Mouse (Mus musculus) spleen, adult 2 months (tissue): ENCODE measurements around the gene Myh6. TPM values are rescaled to one million over a fixed set of nuclear protein-coding genes. Genes with fewer than 3 reads are reported as not detected.
"Not testable (repeated sequence)": the region's sequence is repeated elsewhere in the genome, so short reads cannot be mapped to it uniquely, and the experiment has no call there.

Experiments used
- DNase-seq, 2 experiments: peaks; one replicate each; pipeline versions ENCODE4 v3.0.0 to v3.0.0-alpha.2; 2012 to 2021; ENCODE audit warnings: low spot score in 2 of 2, low read depth in 1 of 2
- H3K27ac ChIP-seq: fragments of 200-500 bp; 2 replicates; pipeline ENCODE4 v1.5.1; 2012; ENCODE audit warnings: low read length, inconsistent platforms; ENCODE audit not compliant: insufficient read depth
- H3K27me3 ChIP-seq: fragments of 200-500 bp; 2 replicates; pipeline ENCODE4 v1.6.1; 2012; ENCODE audit warnings: mild to moderate bottlenecking, moderate library complexity, low read length, inconsistent platforms; ENCODE audit not compliant: control insufficient read depth, insufficient read depth
- H3K36me3 ChIP-seq: fragments of 200-500 bp; 2 replicates; pipeline ENCODE4 v1.6.1; 2012; ENCODE audit warnings: mild to moderate bottlenecking, low read length, inconsistent platforms; ENCODE audit not compliant: control insufficient read depth, insufficient read depth
- H3K4me1 ChIP-seq: fragments of 200-500 bp; 2 replicates; pipeline ENCODE4 v1.6.1; 2011; ENCODE audit warnings: inconsistent platforms; ENCODE audit not compliant: control insufficient read depth, insufficient read depth, insufficient read length
- H3K4me3 ChIP-seq: fragments of 200-500 bp; 2 replicates; pipeline ENCODE4 v1.5.1; 2011; ENCODE audit warnings: mild to moderate bottlenecking, inconsistent platforms; ENCODE audit not compliant: insufficient read depth, insufficient read length; ENCODE audit errors: extremely low read depth
- CTCF ChIP-seq: fragments of 200-500 bp; IDR thresholded peaks from 2 replicates; pipeline ENCODE4 v1.5.1; 2011; ENCODE audit warnings: mild to moderate bottlenecking, inconsistent platforms; ENCODE audit not compliant: insufficient read depth, insufficient read length, insufficient replicate concordance; ENCODE audit errors: extremely low read depth
- POLR2A ChIP-seq: fragments of 200-500 bp; IDR thresholded peaks from 2 replicates; pipeline ENCODE4 v1.6.1; 2011; ENCODE audit warnings: low read depth, low read length, inconsistent platforms
- WGBS: fragments of 180-500 bp; shearing (Covaris S2); methylation state at CpG from one replicate; pipeline ENCODE4 v1.1.7; 2018; 5-methylcytosine and 5-hydroxymethylcytosine counted together
- polyA plus RNA-seq: library from polyadenylated mRNA; depleted of rRNA; stranded (reverse); fragments of >200 nt; gene quantifications from 2 replicates; pipeline ENCODE4 v1.2.3, GENCODE M21; 2012

Gene Myh6
- polyA plus RNA-seq, 1 experiment: 0.61 TPM

DNA sequence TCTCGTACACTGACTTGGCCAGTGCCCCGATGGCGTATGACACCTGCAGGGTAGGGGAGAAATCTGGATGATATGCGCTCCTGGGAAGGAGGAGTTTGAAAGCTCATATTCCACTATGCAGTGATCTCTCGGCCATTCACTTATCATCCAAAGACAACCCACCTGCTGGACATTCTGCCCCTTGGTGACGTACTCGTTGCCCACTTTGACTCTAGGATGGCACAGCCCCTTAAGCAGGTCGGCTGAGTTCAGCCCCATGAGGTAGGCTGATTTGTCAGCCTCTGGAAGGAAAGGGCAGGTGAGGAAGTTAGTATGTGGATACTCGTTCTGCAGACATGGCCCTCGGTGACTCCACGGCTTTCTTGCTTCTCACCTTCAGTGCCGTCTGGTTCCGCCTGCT, 22.2 kb upstream of the Myh6 start:
- H3K27me3 ChIP-seq: no peaks in the 10 kb centered on the region; the same call in 1 of the 2 replicates
- no peak for DNase-seq
- H3K27ac ChIP-seq: no peak overlapping the region
- H3K4me3 ChIP-seq: no peak overlapping the region
- H3K4me1 ChIP-seq: no peaks in the 10 kb centered on the region
- TF ChIP-seq CTCF (no peak), POLR2A (no peak)
- no peaks in the 10 kb centered on the region for H3K36me3 ChIP-seq
- 84% methylated on average over 13 of the region's 13 CpGs for WGBS

DNA sequence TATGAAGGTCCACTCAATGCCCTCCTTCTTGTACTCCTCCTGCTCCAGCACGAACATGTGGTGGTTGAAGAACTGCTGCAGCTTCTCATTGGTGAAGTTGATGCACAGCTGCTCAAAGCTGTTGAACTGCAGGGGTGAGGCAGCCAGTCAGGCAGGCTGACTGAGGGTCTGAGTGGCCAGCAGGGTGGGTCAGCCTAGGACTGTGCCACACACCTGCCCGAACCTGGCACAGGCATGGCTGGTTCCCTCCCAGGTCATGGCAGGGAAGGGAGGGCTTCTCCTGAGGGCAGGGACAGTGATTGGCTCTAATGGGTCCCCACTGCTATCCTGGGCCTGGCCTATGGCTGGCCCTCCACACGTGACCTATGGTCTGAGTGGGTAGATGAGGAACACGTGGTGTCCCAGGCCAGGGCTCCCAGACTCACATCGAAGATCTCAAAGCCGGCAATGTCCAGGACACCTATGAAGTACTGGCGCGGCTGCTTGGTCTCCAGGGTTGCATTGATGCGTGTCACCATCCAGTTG, 21.7 kb upstream of the Myh6 start:
- H3K27ac ChIP-seq, H3K4me3 ChIP-seq, H3K4me1 ChIP-seq, H3K36me3 ChIP-seq, DNase-seq, H3K27me3 ChIP-seq: not testable (repeated sequence)
- WGBS: 90% methylated on average over 9 of the region's 9 CpGs

DNA sequence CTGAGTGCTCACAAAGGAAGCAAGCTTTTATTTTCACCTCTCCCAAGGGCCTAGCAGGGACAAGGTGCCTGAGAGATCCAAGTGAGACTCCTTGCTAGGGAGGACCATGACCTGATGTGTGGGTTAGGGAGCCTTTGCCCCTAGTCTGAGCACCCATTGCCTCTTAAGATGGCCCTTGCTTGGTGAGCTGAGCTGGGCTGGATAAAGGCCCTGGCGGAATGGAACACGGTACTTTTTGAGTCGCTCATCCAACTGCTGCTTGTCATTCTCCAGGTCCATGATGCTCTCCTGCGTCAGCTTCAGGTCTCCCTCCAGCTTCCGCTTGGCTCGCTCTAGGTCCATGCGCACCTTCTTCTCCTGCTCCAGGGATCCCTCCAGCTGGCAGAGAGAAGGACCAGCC, 15.2 kb upstream of the Myh6 start:
- no peak for DNase-seq
- no peak overlapping the region for H3K4me3 ChIP-seq
- no peaks in the 10 kb centered on the region for H3K36me3 ChIP-seq
- 94% methylated on average over 7 of the region's 7 CpGs for WGBS
- no peak overlapping the region for H3K27ac ChIP-seq
- H3K27me3 ChIP-seq: no peaks in the 10 kb centered on the region; the same call in 1 of the 2 replicates
- no peak for TF ChIP-seq CTCF
- TF ChIP-seq POLR2A: no peak
- H3K4me1 ChIP-seq: no peaks in the 10 kb centered on the region

DNA sequence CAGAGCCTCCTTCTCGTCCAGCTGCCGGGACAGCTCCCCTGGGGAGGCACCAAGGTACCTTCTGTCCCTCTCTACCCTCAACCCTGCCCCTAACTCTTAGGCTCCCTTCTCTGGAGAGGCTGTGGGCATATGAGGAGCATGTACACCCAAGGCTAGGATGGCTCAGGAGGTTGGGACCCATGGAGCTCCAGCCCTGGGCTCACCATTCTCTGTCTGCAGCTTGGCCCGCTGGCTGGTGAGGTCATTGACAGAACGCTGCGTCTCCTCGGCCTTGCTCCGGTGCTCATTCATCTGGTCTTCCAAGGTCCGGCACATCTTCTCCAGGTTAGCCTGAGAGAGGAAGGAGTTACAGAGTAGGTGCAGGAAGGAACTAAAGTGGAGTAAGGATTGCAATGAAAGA, 11.9 kb upstream of the Myh6 start:
- no peak for DNase-seq
- 96% methylated on average over 8 of the region's 8 CpGs for WGBS
- Histone ChIP-seq H3K27ac (no peak overlapping the region), H3K4me1 (no peaks in the 10 kb centered on the region), H3K27me3 (no peaks in the 10 kb centered on the region), H3K36me3 (no peaks in the 10 kb centered on the region), H3K4me3 (no peak overlapping the region)
- no peak for TF ChIP-seq CTCF
- TF ChIP-seq POLR2A: no peak

DNA sequence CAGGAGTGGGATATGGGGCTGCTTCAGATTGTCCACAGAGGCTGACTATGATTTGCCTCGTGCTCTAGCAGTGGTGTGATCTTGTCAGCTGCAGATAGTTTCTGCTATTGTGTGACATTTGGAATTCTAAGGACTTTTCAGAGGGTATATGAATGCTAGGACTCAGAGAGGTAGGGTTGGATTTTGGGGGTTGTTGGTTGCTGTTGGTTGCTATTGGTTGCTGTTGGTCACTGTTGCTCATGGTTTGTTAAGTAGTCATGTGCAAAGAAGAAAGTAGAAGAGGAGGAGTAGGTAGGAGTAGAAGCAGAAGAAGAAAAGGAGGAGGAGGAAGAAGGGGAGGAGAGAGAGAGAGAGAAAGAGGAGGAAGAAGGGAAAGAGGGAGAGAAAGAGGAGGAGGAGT, 9.9 kb upstream of the Myh6 start, which contains the start of gene Gm17428:
TSS of gene Gm17428 (plus strand) at position 301 of the 400 bp plus-strand sequence.
- no peak for TF ChIP-seq POLR2A
- no peak for TF ChIP-seq CTCF
- 68% methylated on average over 1 of the region's 1 CpGs for WGBS
- no peaks in the 10 kb centered on the region for H3K4me1 ChIP-seq
- H3K36me3 ChIP-seq: no peaks in the 10 kb centered on the region
- no peaks in the 10 kb centered on the region for H3K27me3 ChIP-seq
- no peak for DNase-seq
- no peak within 1 kb of the TSS for H3K4me3 ChIP-seq
- no peak within 1 kb of the TSS for H3K27ac ChIP-seq

DNA sequence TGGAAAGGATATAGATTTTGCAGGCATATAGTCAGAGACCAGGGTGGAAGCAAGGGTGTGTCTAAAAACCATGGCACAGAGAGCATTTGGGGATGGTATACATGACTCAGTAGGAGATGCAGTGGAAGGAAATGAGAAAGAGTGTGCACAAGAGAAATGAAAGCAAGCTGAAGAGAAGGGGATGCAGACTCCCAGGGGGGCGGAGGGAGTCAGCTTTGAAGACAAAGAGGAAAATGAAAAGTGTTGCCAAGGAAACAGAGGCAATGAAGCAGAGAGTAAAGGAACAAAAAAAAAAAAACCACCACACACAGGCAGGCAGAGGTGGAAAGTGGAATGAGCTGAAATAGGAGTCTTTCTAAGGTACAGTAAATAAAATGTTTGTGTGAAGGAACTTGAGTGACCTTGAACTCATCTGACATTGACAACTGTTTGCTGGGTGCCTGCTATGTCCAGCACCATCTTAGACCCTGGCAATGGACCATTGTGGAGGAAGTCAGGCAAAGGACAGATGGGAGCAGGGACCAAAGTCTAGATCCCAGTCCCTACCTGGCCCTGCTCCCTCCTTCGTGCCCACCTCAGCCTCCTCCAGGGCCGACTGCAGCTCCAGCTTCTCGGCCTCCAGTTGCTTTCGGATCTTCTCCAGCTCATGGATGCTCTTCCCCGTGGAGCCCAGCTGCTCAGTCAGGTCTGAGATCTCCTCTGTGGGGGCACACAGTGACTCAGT, 7.5 kb upstream of the Myh6 start:
- TF ChIP-seq POLR2A (no peak), CTCF (no peak)
- Histone ChIP-seq H3K27me3 (no peaks in the 10 kb centered on the region), H3K4me3 (no peak overlapping the region), H3K4me1 (no peaks in the 10 kb centered on the region), H3K27ac (no peak overlapping the region), H3K36me3 (no peaks in the 10 kb centered on the region)
- DNase-seq: no peak
- 78% methylated on average over 6 of the region's 6 CpGs for WGBS

DNA sequence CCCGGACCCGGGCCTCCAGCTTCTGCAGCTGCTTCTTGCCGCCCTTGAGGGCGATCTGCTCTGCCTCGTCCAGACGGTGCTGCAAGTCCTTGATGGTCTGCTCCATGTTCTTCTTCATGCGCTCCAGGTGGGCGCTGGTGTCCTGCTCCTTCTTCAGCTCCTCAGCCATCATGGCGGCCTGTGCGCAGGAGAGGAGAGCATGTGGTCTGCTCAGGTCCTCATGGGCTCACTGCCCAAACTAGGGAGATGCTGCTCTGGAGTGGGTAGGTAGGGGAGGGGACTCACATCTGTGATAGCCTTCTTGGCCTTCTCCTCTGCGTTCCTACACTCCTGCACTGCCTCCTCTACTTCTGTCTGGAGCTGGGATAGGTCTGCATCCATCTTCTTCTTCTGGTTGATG, 6.1 kb upstream of the Myh6 start:
- WGBS: 93% methylated on average over 11 of the region's 11 CpGs
- not testable (repeated sequence) for H3K4me3 ChIP-seq, DNase-seq, H3K27me3 ChIP-seq, H3K4me1 ChIP-seq, H3K27ac ChIP-seq, H3K36me3 ChIP-seq
